Mouse (Mus musculus) liver, embryonic 11.5 days (tissue): Measurements from ENCODE around the gene Zbtb40. TPM values are rescaled to one million over a fixed set of nuclear protein-coding genes. Genes with fewer than 3 reads are reported as not detected.

Source experiments
- ATAC-seq: fragments of 200-750 bp; cut with Nextera tagmentation; replicated peaks from 2 replicates; pipeline ENCODE4 v1.8.0; 2017; ENCODE audit warnings: moderate number of reproducible peaks, mild to moderate bottlenecking, moderate TSS enrichment, moderate library complexity; ENCODE audit not compliant: low FRiP score
- DNase-seq: peaks from one replicate; pipeline ENCODE4 v3.0.0-alpha.2; 2017; ENCODE audit warnings: low spot score
- H3K27ac ChIP-seq: fragments of 300-500 bp; sonication (generic); 2 replicates; pipeline ENCODE4 v1.5.1; 2014; ENCODE audit warnings: mild to moderate bottlenecking, low read depth, low read length, control low read depth
- H3K27me3 ChIP-seq: fragments of 300-500 bp; sonication (generic); replicated peaks from 2 replicates; pipeline ENCODE4 v1.6.1; 2014; ENCODE audit warnings: low read length, mixed read lengths; ENCODE audit not compliant: control insufficient read depth, insufficient read depth
- H3K36me3 ChIP-seq: fragments of 300-500 bp; sonication (generic); 2 replicates; pipeline ENCODE4 v1.6.1; 2014; ENCODE audit warnings: mild to moderate bottlenecking, low read length, moderate library complexity, mixed read lengths; ENCODE audit not compliant: control insufficient read depth, insufficient read depth
- H3K4me1 ChIP-seq: fragments of 300-500 bp; sonication (generic); replicated peaks from 2 replicates; pipeline ENCODE4 v1.6.1; 2014; ENCODE audit warnings: low read length, mixed read lengths; ENCODE audit not compliant: control insufficient read depth, insufficient read depth
- H3K4me2 ChIP-seq: fragments of 300-500 bp; sonication (generic); 2 replicates; pipeline ENCODE4 v1.6.1; 2014; ENCODE audit warnings: mild to moderate bottlenecking, control low read depth, moderate library complexity
- H3K4me3 ChIP-seq: fragments of 300-500 bp; sonication (generic); 2 replicates; pipeline ENCODE4 v1.5.1; 2014; ENCODE audit warnings: low read depth, low read length, control low read depth
- H3K9ac ChIP-seq: fragments of 300-500 bp; sonication (generic); 2 replicates; pipeline ENCODE4 v1.6.1; 2014; ENCODE audit warnings: low read depth, low read length, control low read depth
- H3K9me3 ChIP-seq: fragments of 300-500 bp; sonication (generic); 2 replicates; pipeline ENCODE4 v1.6.1; 2016; ENCODE audit warnings: low read length, inconsistent platforms, mixed read lengths; ENCODE audit not compliant: control insufficient read depth
- WGBS: fragments of 180-500 bp; shearing (Covaris S2); extraction: QIAGEN DNeasy Blood & Tissue Kit; methylation state at CpG from one replicate; pipeline ENCODE4 v1.1.7; 2014; 5-methylcytosine and 5-hydroxymethylcytosine counted together
- polyA plus RNA-seq: library from polyadenylated mRNA; unstranded; fragments of >200 nt; fragmentation: Nextera tagmentation; extraction: Ambion mirVana; gene quantifications from 2 replicates; pipeline ENCODE4 v1.2.1, GENCODE M21; 2014

The Zbtb40 gene
- polyA plus RNA-seq, 1 experiment from 2014 or later: 5.7 TPM

DNA sequence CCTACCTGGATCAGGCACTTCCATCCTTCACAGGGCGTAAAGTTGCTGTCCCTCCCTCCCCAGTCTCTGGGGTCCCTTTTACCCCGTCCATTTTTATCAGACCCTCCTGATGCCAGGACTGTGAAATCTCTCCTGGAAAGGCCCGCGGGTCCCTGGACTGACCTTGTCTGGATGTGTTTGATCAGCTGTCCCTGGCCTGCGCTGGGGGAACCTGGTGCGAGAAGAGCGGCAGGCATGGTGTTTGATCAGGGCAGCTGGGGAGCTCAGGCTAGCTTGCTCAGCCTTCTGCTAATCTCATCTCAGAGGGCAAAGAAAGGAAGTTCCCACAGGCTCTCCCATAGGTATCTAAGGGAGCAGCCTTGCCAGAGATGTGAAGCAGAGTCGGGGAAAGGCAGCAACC lies 71.4 kb downstream of the Zbtb40 start:
- no peaks in the 10 kb centered on the region for H3K36me3 ChIP-seq
- H3K27me3 ChIP-seq: peaks cover 6% of the 10 kb centered on the region; the same call in 1 of the 2 replicates
- H3K4me3 ChIP-seq: no peak overlapping the region
- no peaks in the 10 kb centered on the region for H3K9me3 ChIP-seq
- H3K4me2 ChIP-seq: no peak overlapping the region
- DNase-seq (no peak), ATAC-seq (no peak)
- no peak overlapping the region for H3K9ac ChIP-seq
- H3K4me1 ChIP-seq: no peaks in the 10 kb centered on the region
- WGBS: 42% methylated on average over 8 of the region's 8 CpGs
- no peak overlapping the region for H3K27ac ChIP-seq

DNA sequence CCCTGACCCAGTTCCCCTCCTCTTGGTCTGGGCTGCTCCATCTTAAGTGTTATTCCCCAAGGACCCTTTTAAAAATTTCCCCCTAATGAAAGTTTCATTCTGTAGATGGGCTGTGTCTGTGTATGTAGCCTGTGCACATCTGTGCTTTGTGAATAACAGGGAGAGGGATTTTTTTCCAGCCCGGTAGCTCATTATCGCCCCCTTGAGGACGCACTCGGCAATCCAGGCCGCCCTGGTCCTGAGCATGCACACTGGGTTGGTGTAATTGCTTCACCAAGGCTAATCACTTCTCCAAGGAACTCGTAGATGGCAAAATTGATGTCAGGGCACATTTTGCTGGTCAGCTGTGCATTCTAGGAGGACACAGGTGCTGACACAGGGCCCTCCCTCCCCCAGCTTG lies 77.7 kb downstream of the Zbtb40 start:
- Histone ChIP-seq H3K4me1 (no peaks in the 10 kb centered on the region; the same call in 1 of the 2 replicates), H3K4me2 (no peak overlapping the region), H3K36me3 (no peaks in the 10 kb centered on the region), H3K27me3 (peaks cover 37% of the 10 kb centered on the region), H3K9ac (no peak overlapping the region), H3K9me3 (no peaks in the 10 kb centered on the region), H3K27ac (no peak overlapping the region), H3K4me3 (no peak overlapping the region)
- WGBS: 9% methylated on average over 6 of the region's 6 CpGs
- ATAC-seq (no peak), DNase-seq (no peak)

DNA sequence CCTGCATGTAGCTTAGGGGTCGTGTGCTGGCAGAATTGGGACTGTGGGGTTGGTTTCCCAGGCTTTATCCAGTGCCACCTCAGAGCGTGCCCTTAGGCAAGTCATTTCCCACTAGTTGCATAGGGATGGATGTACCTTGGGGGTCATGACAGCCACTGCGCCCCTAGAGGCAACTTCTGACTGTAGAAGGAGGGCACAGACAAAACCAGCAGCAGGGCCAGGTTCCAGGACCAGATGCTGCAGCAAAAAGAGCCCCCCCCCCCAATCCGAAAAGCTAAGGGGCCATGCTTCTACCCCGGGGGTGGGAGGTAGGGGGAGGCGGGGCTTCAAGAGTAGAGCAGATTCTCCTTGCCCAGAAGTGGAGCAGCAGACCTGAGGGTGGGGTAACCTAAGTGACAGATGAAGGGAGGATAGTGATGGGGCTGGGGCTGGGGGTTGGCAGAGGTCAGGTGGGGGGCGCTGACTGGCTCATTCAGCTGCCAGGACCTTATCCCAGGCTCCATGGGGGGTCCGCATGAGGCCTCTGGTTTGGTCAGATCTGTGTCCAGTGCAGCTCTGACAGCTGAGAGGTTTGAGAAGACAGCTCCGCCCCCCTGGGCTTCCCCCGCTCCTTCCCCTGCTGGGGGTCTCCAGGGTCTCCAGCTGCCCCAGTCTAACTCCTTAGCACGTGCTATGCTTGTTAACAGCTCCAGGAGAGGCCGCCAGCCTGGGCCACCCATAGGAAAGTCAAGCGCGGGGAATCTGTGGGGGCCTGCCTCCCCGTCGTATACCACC lies 78.9 kb downstream of the Zbtb40 start:
- 34% methylated on average over 15 of the region's 16 CpGs for WGBS
- no peak for DNase-seq

DNA sequence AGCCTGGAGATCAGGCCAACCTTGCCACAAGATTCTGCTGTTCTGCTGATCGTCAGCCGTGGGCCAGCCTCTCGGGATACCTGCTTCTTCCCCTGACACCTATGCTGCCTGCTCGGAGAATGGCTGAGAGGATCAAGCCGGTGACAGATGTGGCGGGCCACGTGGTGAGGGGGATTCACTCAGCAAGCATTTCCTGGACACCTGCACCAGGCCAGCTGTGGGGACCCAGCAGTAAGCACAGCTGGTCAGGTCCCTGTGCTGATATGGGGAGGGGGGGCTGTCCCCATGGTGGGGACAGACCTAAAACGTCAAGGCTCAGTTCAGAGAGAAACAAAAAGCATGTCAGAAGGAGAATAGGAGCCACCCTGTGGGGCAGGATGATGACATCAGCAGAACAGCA lies 79.5 kb downstream of the Zbtb40 start:
- peaks cover 53% of the 10 kb centered on the region for H3K27me3 ChIP-seq
- DNase-seq (no peak), ATAC-seq (no peak)
- no peaks in the 10 kb centered on the region; the same call in 1 of the 2 replicates for H3K4me1 ChIP-seq
- H3K36me3 ChIP-seq: no peaks in the 10 kb centered on the region
- H3K4me2 ChIP-seq: no peak overlapping the region
- no peaks in the 10 kb centered on the region for H3K9me3 ChIP-seq
- H3K27ac ChIP-seq: no peak overlapping the region
- 54% methylated on average over 8 of the region's 8 CpGs for WGBS
- H3K9ac ChIP-seq: no peak overlapping the region
- H3K4me3 ChIP-seq: no peak overlapping the region

More for the DNA sequence above, 78.9 kb downstream of the Zbtb40 start:
- H3K9me3 ChIP-seq: no peaks in the 10 kb centered on the region
- no peaks in the 10 kb centered on the region for H3K36me3 ChIP-seq
- no peak overlapping the region for H3K9ac ChIP-seq
- ATAC-seq: no peak
- H3K4me1 ChIP-seq: no peaks in the 10 kb centered on the region; the same call in 1 of the 2 replicates
- H3K4me2 ChIP-seq: no peak overlapping the region
- H3K27me3 ChIP-seq: peaks cover 48% of the 10 kb centered on the region
- no peak overlapping the region for H3K27ac ChIP-seq
- H3K4me3 ChIP-seq: no peak overlapping the region

DNA sequence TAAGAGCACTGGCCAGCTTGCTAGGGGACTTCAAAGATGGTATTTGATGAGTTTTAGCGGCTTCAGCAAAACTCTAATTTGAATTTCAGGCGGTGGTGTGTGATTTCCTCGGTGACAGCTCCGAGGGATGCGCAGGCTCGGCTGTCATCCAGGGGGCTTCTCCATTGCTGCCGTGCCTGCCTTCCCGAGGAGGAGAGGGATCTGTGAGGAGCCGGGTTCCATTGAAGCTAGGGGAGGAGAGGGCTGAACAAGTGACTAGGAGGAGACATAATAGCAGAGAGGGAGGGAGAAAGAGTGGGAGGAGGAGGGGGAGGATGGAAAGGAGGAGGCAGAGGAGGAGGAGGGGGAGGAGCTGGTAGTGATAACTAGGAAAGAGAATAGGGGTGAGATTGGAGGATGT lies 81.1 kb downstream of the Zbtb40 start:
- Histone ChIP-seq H3K4me2 (no peak overlapping the region), H3K27me3 (peaks cover 63% of the 10 kb centered on the region), H3K27ac (no peak overlapping the region), H3K4me1 (no peaks in the 10 kb centered on the region; the same call in 1 of the 2 replicates), H3K9me3 (no peaks in the 10 kb centered on the region), H3K4me3 (no peak overlapping the region), H3K36me3 (no peaks in the 10 kb centered on the region), H3K9ac (no peak overlapping the region)
- no peak for DNase-seq
- ATAC-seq: no peak
- 39% methylated on average over 9 of the region's 9 CpGs for WGBS

DNA sequence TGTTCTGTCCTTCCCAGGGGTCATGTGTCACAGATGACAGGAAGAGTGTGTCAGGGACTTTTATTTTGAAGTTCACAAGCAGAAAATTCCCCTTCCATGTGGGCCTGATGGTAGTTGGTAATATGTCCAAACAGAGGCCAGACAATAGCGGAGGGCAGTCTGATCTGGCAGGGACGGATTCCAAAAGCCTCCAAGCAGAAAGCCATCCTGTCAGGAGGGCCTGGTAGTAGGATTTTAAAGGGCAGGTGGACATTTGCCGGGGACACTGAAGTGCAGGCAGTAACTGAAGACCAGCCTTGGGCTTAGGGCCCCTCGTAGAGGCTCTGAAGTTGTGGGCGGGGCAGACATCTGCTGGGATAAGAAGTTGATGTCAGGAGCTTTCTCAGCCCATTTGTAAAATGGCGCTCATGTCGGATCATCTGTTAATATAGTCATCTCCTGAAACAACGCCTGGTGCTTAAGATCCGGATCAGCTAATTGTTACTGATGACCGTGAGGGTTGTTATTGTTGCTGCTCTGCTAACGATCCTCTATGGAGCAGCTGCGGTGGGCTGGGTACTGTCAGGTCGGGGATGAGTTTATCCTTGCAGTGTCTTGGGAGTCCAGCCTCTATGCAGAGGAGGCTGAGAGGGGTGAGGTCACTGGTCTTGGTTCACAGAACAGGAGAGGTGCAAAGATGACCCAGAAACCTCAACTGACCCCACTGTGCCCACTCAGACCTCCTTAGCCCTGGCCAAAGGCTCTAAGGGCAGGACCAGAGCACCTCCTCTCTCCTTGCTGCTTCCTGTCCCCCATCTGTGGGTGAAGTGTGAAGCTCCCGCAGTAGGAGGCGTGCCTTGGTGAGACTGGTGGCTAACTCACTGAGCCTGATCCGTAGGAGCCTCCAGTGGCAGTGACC lies 81.9 kb downstream of the Zbtb40 start:
- no peaks in the 10 kb centered on the region for H3K36me3 ChIP-seq
- ATAC-seq: no peak
- H3K9me3 ChIP-seq: no peaks in the 10 kb centered on the region
- 45% methylated on average over 16 of the region's 16 CpGs for WGBS
- H3K27ac ChIP-seq: no peak overlapping the region
- H3K27me3 ChIP-seq: peaks cover 63% of the 10 kb centered on the region
- no peak for DNase-seq
- peaks cover 7% of the 10 kb centered on the region for H3K4me1 ChIP-seq
- H3K4me3 ChIP-seq: no peak overlapping the region
- no peak overlapping the region for H3K9ac ChIP-seq
- H3K4me2 ChIP-seq: no peak overlapping the region

DNA sequence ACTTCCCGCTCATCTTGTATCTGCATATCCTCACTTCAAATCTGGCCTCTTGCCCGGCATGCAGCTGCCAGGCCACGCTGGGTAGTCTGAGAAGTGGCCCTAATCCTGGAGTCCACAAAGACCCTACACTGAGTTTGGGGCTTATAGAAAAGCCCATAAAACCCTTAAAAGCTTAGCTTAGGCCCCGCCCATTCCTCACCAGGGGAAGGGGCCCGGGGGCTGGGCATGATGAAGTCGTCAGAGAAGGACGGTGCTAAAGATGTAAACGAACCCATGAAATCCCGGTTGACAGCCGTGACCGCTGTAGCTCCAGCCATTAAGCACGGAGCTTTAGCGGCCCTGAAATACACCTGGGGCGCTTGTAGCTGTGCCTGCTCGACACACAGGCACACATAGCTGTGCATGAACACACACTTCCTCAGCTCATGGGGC lies 83.6 kb downstream of the Zbtb40 start:
- ATAC-seq: no peak
- DNase-seq: no peak
- Histone ChIP-seq H3K4me1 (peaks cover 8% of the 10 kb centered on the region), H3K9me3 (no peaks in the 10 kb centered on the region), H3K9ac (no peak overlapping the region), H3K4me2 (no peak overlapping the region), H3K4me3 (no peak overlapping the region), H3K27ac (no peak overlapping the region), H3K27me3 (peaks cover 66% of the 10 kb centered on the region), H3K36me3 (no peaks in the 10 kb centered on the region)
- WGBS: 31% methylated on average over 15 of the region's 15 CpGs

DNA sequence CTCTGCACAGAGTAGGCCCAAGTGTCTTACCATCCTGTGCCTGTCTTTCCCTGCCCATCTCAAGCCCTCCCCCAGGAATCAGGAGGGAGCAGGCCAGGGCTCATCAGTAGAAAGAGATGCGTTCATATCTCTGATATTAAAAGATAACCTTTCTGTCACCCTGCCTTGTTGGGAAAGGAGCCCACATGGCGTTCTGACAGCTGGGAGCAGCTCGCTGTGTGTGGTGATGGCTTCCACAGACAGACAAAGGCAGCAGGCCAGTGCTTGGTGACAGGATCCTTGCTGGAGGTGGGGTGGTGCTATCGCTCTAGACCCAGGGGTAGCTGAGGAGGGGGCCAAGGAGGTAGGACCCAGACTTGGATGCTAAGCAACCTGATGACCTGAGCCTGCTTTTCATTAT lies 86.2 kb downstream of the Zbtb40 start:
- Histone ChIP-seq H3K36me3 (no peaks in the 10 kb centered on the region), H3K9me3 (no peaks in the 10 kb centered on the region), H3K27me3 (peaks cover 67% of the 10 kb centered on the region), H3K27ac (no peak overlapping the region), H3K4me2 (no peak overlapping the region), H3K4me3 (no peak overlapping the region), H3K4me1 (peaks cover 8% of the 10 kb centered on the region), H3K9ac (no peak overlapping the region)
- DNase-seq: no peak
- 50% methylated on average over 4 of the region's 4 CpGs for WGBS
- no peak for ATAC-seq
